Mouse (Mus musculus): ENCODE data around the gene Asap2. TPM values are rescaled to one million over a fixed set of nuclear protein-coding genes. Genes with fewer than 3 reads are reported as not detected.

Asap2 gene
- 1 to 10 TPM; 1.1 to 2.8 TPM for polyA plus RNA-seq (2017; shearing (Covaris generic))

GRCm38 (mm10) chr12:20990132-20990531, at the start of gene Asap2:
TSS of gene Asap2 (plus strand) at chr12:20990459.

GRCm38 (mm10) chr12:21284761-21285441, 294.6 kb downstream of the Asap2 start, which contains the start of gene Cpsf3:
TSS of gene Cpsf3 (plus strand) at chr12:21285391.

GRCm38 (mm10) chr12:21286243-21286622, 296.0 kb downstream of the Asap2 start, which contains the start of gene Itgb1bp1:
TSS of gene Itgb1bp1 (minus strand) at chr12:21286284.

GRCm38 (mm10) chr12:21315923-21316868, 325.9 kb downstream of the Asap2 start, which contains the start of gene Iah1:
TSS of gene Iah1 (plus strand) at chr12:21316389.

